Mouse (Mus musculus): ENCODE measurements around the gene Gm9944. TPM values are rescaled to one million over a fixed set of nuclear protein-coding genes. Genes with fewer than 3 reads are reported as not detected.
A peak's percentile ranks its signal among the peaks of the same experiment; 100 is the strongest.

The Gm9944 gene
- polyA plus RNA-seq, 1 experiment from 2014 or later = not detected

- Histone ChIP-seq H3K27me3 (replicated peaks; ENCODE audit: control insufficient read depth, insufficient read depth, low read length) (no peaks in the 10 kb centered on the region), H3K4me3 (ENCODE audit: low read depth, low read length) (no peak overlapping the region), H3K9ac (ENCODE audit: low read depth, low read length) (no peak overlapping the region), H3K4me1 (ENCODE audit: control insufficient read depth, insufficient read depth, low read length) (no peaks in the 10 kb centered on the region), H3K4me2 (ENCODE audit: low read depth, low read length) (no peak overlapping the region), H3K9me3 (ENCODE audit: control insufficient read depth, low read length) (no peaks in the 10 kb centered on the region; the same call in 1 of the 2 replicates), H3K36me3 (ENCODE audit: control insufficient read depth, insufficient read depth, low read length) (no peaks in the 10 kb centered on the region), H3K27ac (replicated peaks; ENCODE audit: low read depth, low read length) (no peak overlapping the region)
- WGBS = 86% methylated on average over 5 of the region's 5 CpGs
- no peak for ATAC-seq (ENCODE audit: low read depth)
- no peak for DNase-seq (ENCODE audit: low spot score)
Observed at GRCm38 (mm10) chr4:144433216-144433615, 19.9 kb downstream of the Gm9944 start.

GRCm38 (mm10) chr4:144430723-144431122 is 22.4 kb downstream of the Gm9944 start:
- Histone ChIP-seq H3K36me3 (ENCODE audit: control insufficient read depth, insufficient read depth, low read length) (no peaks in the 10 kb centered on the region), H3K27me3 (replicated peaks; ENCODE audit: control insufficient read depth, insufficient read depth, low read length) (no peaks in the 10 kb centered on the region), H3K9me3 (ENCODE audit: control insufficient read depth, low read length) (no peaks in the 10 kb centered on the region; the same call in none of the 2 replicates), H3K4me2 (ENCODE audit: low read depth, low read length) (no peak overlapping the region), H3K9ac (ENCODE audit: low read depth, low read length) (no peak overlapping the region), H3K4me3 (ENCODE audit: low read depth, low read length) (no peak overlapping the region), H3K27ac (replicated peaks; ENCODE audit: low read depth, low read length) (no peak overlapping the region), H3K4me1 (ENCODE audit: control insufficient read depth, insufficient read depth, low read length) (no peaks in the 10 kb centered on the region)
- DNase-seq (ENCODE audit: low spot score) = no peak
- no peak for ATAC-seq (ENCODE audit: low read depth)
- WGBS = 77% methylated on average over 2 of the region's 2 CpGs

GRCm38 (mm10) chr4:144428868-144429267 is 24.2 kb downstream of the Gm9944 start:
- ATAC-seq (ENCODE audit: low read depth) = no peak
- H3K4me2 ChIP-seq (ENCODE audit: low read depth, low read length) = no peak overlapping the region
- no peak overlapping the region for H3K27ac ChIP-seq (replicated peaks; ENCODE audit: low read depth, low read length)
- no peak overlapping the region for H3K9ac ChIP-seq (ENCODE audit: low read depth, low read length)
- H3K4me3 ChIP-seq (ENCODE audit: low read depth, low read length) = no peak overlapping the region
- no peaks in the 10 kb centered on the region for H3K27me3 ChIP-seq (replicated peaks; ENCODE audit: control insufficient read depth, insufficient read depth, low read length)
- DNase-seq (ENCODE audit: low spot score) = no peak
- H3K4me1 ChIP-seq (ENCODE audit: control insufficient read depth, insufficient read depth, low read length) = no peaks in the 10 kb centered on the region
- H3K36me3 ChIP-seq (ENCODE audit: control insufficient read depth, insufficient read depth, low read length) = no peaks in the 10 kb centered on the region
- H3K9me3 ChIP-seq (ENCODE audit: control insufficient read depth, low read length) = no peaks in the 10 kb centered on the region; the same call in none of the 2 replicates
- 17% methylated on average over 3 of the region's 3 CpGs for WGBS

GRCm38 (mm10) chr4:144424590-144424989 is 28.5 kb downstream of the Gm9944 start:
- no peaks in the 10 kb centered on the region; the same call in none of the 2 replicates for H3K9me3 ChIP-seq (ENCODE audit: control insufficient read depth, low read length)
- no peak overlapping the region for H3K4me2 ChIP-seq (ENCODE audit: low read depth, low read length)
- no peak for DNase-seq (ENCODE audit: low spot score)
- ATAC-seq (ENCODE audit: low read depth) = no peak
- H3K4me3 ChIP-seq (ENCODE audit: low read depth, low read length) = no peak overlapping the region
- no peak overlapping the region for H3K27ac ChIP-seq (replicated peaks; ENCODE audit: low read depth, low read length)
- H3K27me3 ChIP-seq (replicated peaks; ENCODE audit: control insufficient read depth, insufficient read depth, low read length) = no peaks in the 10 kb centered on the region
- H3K9ac ChIP-seq (ENCODE audit: low read depth, low read length) = no peak overlapping the region
- 72% methylated on average over 5 of the region's 5 CpGs for WGBS
- H3K36me3 ChIP-seq (ENCODE audit: control insufficient read depth, insufficient read depth, low read length) = no peaks in the 10 kb centered on the region
- no peaks in the 10 kb centered on the region for H3K4me1 ChIP-seq (ENCODE audit: control insufficient read depth, insufficient read depth, low read length)

DNA sequence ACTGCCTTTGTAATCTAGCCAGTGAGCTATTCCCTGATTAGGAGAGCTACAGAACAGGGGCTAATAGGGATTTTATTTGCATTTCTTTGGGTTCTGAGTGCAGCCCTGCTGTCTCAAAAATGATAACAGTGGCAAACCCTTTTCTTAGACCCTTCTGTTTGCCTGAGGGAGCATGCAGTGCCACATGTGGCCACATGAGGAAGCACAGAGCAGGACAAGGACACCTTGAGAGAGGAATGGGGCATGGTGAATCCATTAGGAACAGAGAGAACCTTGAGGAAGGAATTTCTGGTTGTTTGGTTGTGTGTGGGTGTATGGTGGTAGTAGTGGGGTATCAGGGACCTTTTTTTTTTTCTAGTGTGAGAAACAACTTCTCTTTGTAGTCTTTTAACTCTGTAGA is 32.5 kb downstream of the Gm9944 start:
- DNase-seq (ENCODE audit: low spot score) = no peak

DNA sequence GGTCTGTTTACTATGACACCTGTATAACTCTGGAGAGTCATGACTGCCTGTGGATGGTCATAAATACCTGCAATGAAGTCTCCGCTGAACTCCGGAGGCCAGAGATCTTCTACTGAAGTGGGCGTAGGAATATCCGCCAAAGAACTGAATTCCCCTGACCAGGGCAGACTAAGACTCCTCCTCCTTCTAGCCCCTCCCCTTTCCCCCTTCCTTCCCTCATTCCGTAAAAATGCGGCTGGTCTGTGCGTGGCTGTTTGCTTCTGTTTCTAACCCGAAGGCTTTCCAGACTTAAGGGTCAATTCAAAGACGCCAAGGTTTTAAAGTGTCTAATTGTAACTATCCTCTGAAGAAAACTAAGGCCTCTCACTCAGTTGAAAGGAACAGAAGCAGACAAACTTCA is 44.8 kb downstream of the Gm9944 start, which contains the start of gene Pramef12:
Pramef12 (minus strand) TSS at position 175 of the 400 bp plus-strand sequence.
- H3K4me1 ChIP-seq (ENCODE audit: control insufficient read depth, insufficient read depth, low read length) = no peaks in the 10 kb centered on the region
- no peak within 1 kb of the TSS for H3K27ac ChIP-seq (replicated peaks; ENCODE audit: low read depth, low read length)
- WGBS = 82% methylated on average over 9 of the region's 9 CpGs
- no peak within 1 kb of the TSS for H3K4me3 ChIP-seq (ENCODE audit: low read depth, low read length)
- no peak for DNase-seq (ENCODE audit: low spot score)
- no peaks in the 10 kb centered on the region for H3K27me3 ChIP-seq (replicated peaks; ENCODE audit: control insufficient read depth, insufficient read depth, low read length)
- no peak within 1 kb of the TSS for H3K9ac ChIP-seq (ENCODE audit: low read depth, low read length)
- no peak for ATAC-seq (ENCODE audit: low read depth)
- no peaks in the 10 kb centered on the region for H3K36me3 ChIP-seq (ENCODE audit: control insufficient read depth, insufficient read depth, low read length)
- no peaks in the 10 kb centered on the region for H3K9me3 ChIP-seq (ENCODE audit: control insufficient read depth, low read length)
- no peak within 1 kb of the TSS for H3K4me2 ChIP-seq (ENCODE audit: low read depth, low read length)

More for the DNA sequence above, 32.5 kb downstream of the Gm9944 start:
- Histone ChIP-seq H3K36me3 (ENCODE audit: control insufficient read depth, insufficient read depth, low read length) (no peaks in the 10 kb centered on the region), H3K27ac (replicated peaks; ENCODE audit: low read depth, low read length) (no peak overlapping the region), H3K4me3 (ENCODE audit: low read depth, low read length) (no peak overlapping the region), H3K27me3 (replicated peaks; ENCODE audit: control insufficient read depth, insufficient read depth, low read length) (no peaks in the 10 kb centered on the region), H3K9me3 (ENCODE audit: control insufficient read depth, low read length) (no peaks in the 10 kb centered on the region), H3K4me1 (ENCODE audit: control insufficient read depth, insufficient read depth, low read length) (no peaks in the 10 kb centered on the region), H3K4me2 (ENCODE audit: low read depth, low read length) (no peak overlapping the region), H3K9ac (ENCODE audit: low read depth, low read length) (no peak overlapping the region)
- no peak for ATAC-seq (ENCODE audit: low read depth)

GRCm38 (mm10) chr4:144406261-144406660 is 46.9 kb downstream of the Gm9944 start:
- H3K36me3 ChIP-seq (ENCODE audit: control insufficient read depth, insufficient read depth, low read length) = no peaks in the 10 kb centered on the region
- no peak for DNase-seq (ENCODE audit: low spot score)
- H3K4me3 ChIP-seq (ENCODE audit: low read depth, low read length) = no peak overlapping the region
- H3K27ac ChIP-seq (replicated peaks; ENCODE audit: low read depth, low read length) = no peak overlapping the region
- no peaks in the 10 kb centered on the region for H3K27me3 ChIP-seq (replicated peaks; ENCODE audit: control insufficient read depth, insufficient read depth, low read length)
- no peak overlapping the region for H3K9ac ChIP-seq (ENCODE audit: low read depth, low read length)
- WGBS = 56% methylated on average over 3 of the region's 3 CpGs
- no peak overlapping the region for H3K4me2 ChIP-seq (ENCODE audit: low read depth, low read length)
- H3K9me3 ChIP-seq (ENCODE audit: control insufficient read depth, low read length) = no peaks in the 10 kb centered on the region
- no peak for ATAC-seq (ENCODE audit: low read depth)
- no peaks in the 10 kb centered on the region for H3K4me1 ChIP-seq (ENCODE audit: control insufficient read depth, insufficient read depth, low read length)

DNA sequence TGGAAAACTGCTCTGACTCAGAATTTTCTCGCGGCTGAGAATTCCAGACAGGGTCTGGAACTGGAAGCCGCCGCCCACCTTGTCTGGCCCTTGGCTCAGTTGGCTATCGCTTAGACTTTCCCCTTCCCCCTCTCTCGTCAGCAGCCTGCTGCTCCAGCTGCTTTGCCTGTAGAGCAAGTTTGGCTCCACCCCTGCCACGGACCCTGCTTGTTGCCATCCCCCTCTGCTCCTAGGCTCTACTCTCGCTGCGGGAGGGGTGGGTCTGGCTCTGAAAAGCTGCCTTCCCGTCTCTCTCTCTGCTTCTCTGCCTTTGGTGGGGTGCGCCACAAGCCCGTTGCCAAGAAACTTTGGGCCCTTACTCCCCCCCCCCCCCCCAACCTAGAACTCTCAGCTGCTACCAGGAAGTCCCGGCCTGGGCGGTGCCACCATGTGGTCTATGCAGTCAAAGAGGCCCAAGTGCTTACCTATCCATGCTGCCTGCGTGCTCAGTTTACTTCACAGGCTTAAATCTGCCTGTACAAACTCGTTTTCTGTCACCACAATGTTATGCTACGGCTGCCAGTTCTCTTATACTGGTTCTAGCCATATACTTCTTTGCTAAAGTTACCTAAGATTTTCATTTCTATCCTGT is 48.5 kb downstream of the Gm9944 start:
- Histone ChIP-seq H3K27me3 (replicated peaks; ENCODE audit: control insufficient read depth, insufficient read depth, low read length) (no peaks in the 10 kb centered on the region), H3K9ac (ENCODE audit: low read depth, low read length) (peak overlapping the region; percentile 34; the same call in 1 of the 2 replicates), H3K4me2 (ENCODE audit: low read depth, low read length) (peak overlapping the region; percentile 47), H3K4me1 (ENCODE audit: control insufficient read depth, insufficient read depth, low read length) (no peaks in the 10 kb centered on the region), H3K27ac (replicated peaks; ENCODE audit: low read depth, low read length) (peak overlapping the region; percentile 49), H3K36me3 (ENCODE audit: control insufficient read depth, insufficient read depth, low read length) (no peaks in the 10 kb centered on the region), H3K4me3 (ENCODE audit: low read depth, low read length) (peak overlapping the region; percentile 24), H3K9me3 (ENCODE audit: control insufficient read depth, low read length) (no peaks in the 10 kb centered on the region)
- DNase-seq (ENCODE audit: low spot score) (peak; percentile 84), ATAC-seq (ENCODE audit: low read depth) (peak; percentile 93)
- 5% methylated on average over 14 of the region's 17 CpGs for WGBS
